Mouse (Mus musculus) midbrain, embryonic 12.5 days (tissue): Measurements from ENCODE around the gene Kcnc1. TPM values are rescaled to one million over a fixed set of nuclear protein-coding genes. Genes with fewer than 3 reads are reported as not detected.

ENCODE experiments used
- polyA plus RNA-seq: library from polyadenylated mRNA; unstranded; fragments of >200 nt; fragmentation: Nextera tagmentation; extraction: Ambion mirVana; gene quantifications from 2 replicates; pipeline ENCODE4 v1.2.1, GENCODE M21; 2016

The Kcnc1 gene
- polyA plus RNA-seq, 1 experiment from 2014 or later, result 7.1 TPM

Other genes with a start within 250 kb of the Kcnc1 start
- gene Abcc8, start 216.5 kb upstream of the Kcnc1 start, polyA plus RNA-seq, result 1.5 and 1.7 TPM in 2 replicates
- gene Ush1c, start 158.0 kb upstream of the Kcnc1 start, polyA plus RNA-seq, result 2.0 and 2.5 TPM in 2 replicates
- 0.12 and 0.15 TPM in 2 replicates for gene Otog, start 155.5 kb upstream of the Kcnc1 start, polyA plus RNA-seq
- gene Myod1, start 20.0 kb upstream of the Kcnc1 start, polyA plus RNA-seq, result not detected in 2 replicates
- gene Sergef, start 243.3 kb downstream of the Kcnc1 start, polyA plus RNA-seq, result 17.3 and 18.5 TPM in 2 replicates